Mouse (Mus musculus): Measurements from ENCODE around the gene Timm44.

- TF ChIP-seq CTCF (IDR thresholded peaks at IDR 0.05; ENCODE audit: low read depth, low read length) (no peak), POLR2A (IDR thresholded peaks at IDR 0.05; ENCODE audit: borderline replicate concordance, low read depth, low read length) (no peak)
Observed at GRCm38 (mm10) chr8:4254001-4254400, 21.7 kb downstream of the Timm44 start.
